Mouse (Mus musculus) erythroid progenitor cell, adult 5-6 weeks (primary cell): Measurements from ENCODE around the gene BC016579. TPM values are rescaled to one million over a fixed set of nuclear protein-coding genes. Genes with fewer than 3 reads are reported as not detected.

Experiments used
- ATAC-seq: replicated peaks from 2 replicates; pipeline ENCODE4 v1.8.0; 2016; ENCODE audit warnings: moderate number of reproducible peaks, mild to moderate bottlenecking, moderate TSS enrichment, inconsistent platforms; ENCODE audit not compliant: poor library complexity, low FRiP score, severe bottlenecking
- total RNA-seq, 2 experiments: library from RNA; stranded (forward) in 1 of 2; stranded (reverse) in 1 of 2; fragments of 150-400 nt in 1 of 2; fragments of 186-747, 209-891 nt in 1 of 2; gene quantifications; 2 replicates each; pipeline versions ENCODE4 v1.2.3 to v1.2.4; 2015 to 2017; ENCODE audit warnings: low replicate concordance in 2 of 2

The BC016579 gene
- total RNA-seq (2015; ENCODE audit: low replicate concordance) (not detected in 2 replicates), total RNA-seq (2017; ENCODE audit: low replicate concordance) (not detected in 2 replicates)

- ATAC-seq = no peak
Observed at GRCm38 (mm10) chr16:45653934-45654332, at the start of gene BC016579. BC016579 (minus strand) TSS chr16:45654068.

- no peak for ATAC-seq
Observed at GRCm38 (mm10) chr16:45699301-45699700, 45.4 kb upstream of the BC016579 start.

- ATAC-seq = no peak
Observed at GRCm38 (mm10) chr16:45697996-45698395, 44.1 kb upstream of the BC016579 start.

GRCm38 (mm10) chr16:45695445-45696160 is 41.7 kb upstream of the BC016579 start:
- ATAC-seq = no peak

- no peak for ATAC-seq
Observed at GRCm38 (mm10) chr16:45693558-45693957, 39.7 kb upstream of the BC016579 start, which contains the start of gene Tmprss7. Tmprss7 (minus strand) TSS chr16:45693658.

- no peak for ATAC-seq
Observed at GRCm38 (mm10) chr16:45692851-45693250, 39.0 kb upstream of the BC016579 start.

- no peak for ATAC-seq
Observed at GRCm38 (mm10) chr16:45690178-45690577, 36.3 kb upstream of the BC016579 start.

- no peak for ATAC-seq
Observed at GRCm38 (mm10) chr16:45686833-45687232, 33.0 kb upstream of the BC016579 start.

- no peak for ATAC-seq
Observed at GRCm38 (mm10) chr16:45685295-45685694, 31.4 kb upstream of the BC016579 start.

GRCm38 (mm10) chr16:45684815-45685214 is 30.9 kb upstream of the BC016579 start:
- no peak for ATAC-seq

GRCm38 (mm10) chr16:45676462-45676861 is 22.6 kb upstream of the BC016579 start:
- no peak for ATAC-seq

- ATAC-seq = no peak
Observed at GRCm38 (mm10) chr16:45670005-45670404, 16.1 kb upstream of the BC016579 start.

- ATAC-seq = no peak
Observed at GRCm38 (mm10) chr16:45668178-45668577, 14.3 kb upstream of the BC016579 start.

- no peak for ATAC-seq
Observed at GRCm38 (mm10) chr16:45666136-45666535, 12.3 kb upstream of the BC016579 start.

- ATAC-seq = no peak
Observed at GRCm38 (mm10) chr16:45662381-45662780, 8.5 kb upstream of the BC016579 start.

GRCm38 (mm10) chr16:45659596-45659995 is 5.7 kb upstream of the BC016579 start:
- no peak for ATAC-seq

- no peak for ATAC-seq
Observed at GRCm38 (mm10) chr16:45658248-45658647, 4.4 kb upstream of the BC016579 start.

- ATAC-seq = no peak
Observed at GRCm38 (mm10) chr16:45657574-45658159, 3.8 kb upstream of the BC016579 start.

- no peak for ATAC-seq
Observed at GRCm38 (mm10) chr16:45654465-45654864, 597 bp upstream of the BC016579 start.

GRCm38 (mm10) chr16:45653009-45653933 is 597 bp downstream of the BC016579 start:
- no peak for ATAC-seq
